9 mouse cellular contexts compared by ENCODE assay signal in genomic region chr1:134771353-134771752, GRCm38 (mm10).
DNase-seq lines count a peak whose midpoint lies in the region; ATAC-seq and TF ChIP-seq lines count a peak whose summit lies in the region.
"Had no signal": no experiment of that assay in that cellular context is flagged by ENCODE, and none has a peak within 500 bp of the region (broad histone marks: within the 10 kb centered on the region; RNA-seq: fewer than 3 reads in every experiment).

No protein-coding gene starts in this region.

- H3K9me3 ChIP-seq in kidney, postnatal 0 days (replicated peaks; ENCODE audit: low read length) = no peaks in the 10 kb centered on the region
- H3K9me3 ChIP-seq in forebrain, embryonic 15.5 days = no peaks in the 10 kb centered on the region
- H3K9me3 ChIP-seq: megakaryocyte, embryonic 14.5 days had no signal

- no peak for TF ChIP-seq POLR2A in thymus, adult 2 months (IDR thresholded peaks at IDR 0.05; ENCODE audit: control insufficient read depth, extremely low read depth, insufficient read depth, low read length, poor library complexity)

- peak overlapping the region; percentile 38 for H3K27ac ChIP-seq in kidney, postnatal 0 days
- no peak overlapping the region for H3K27ac ChIP-seq in forebrain, embryonic 15.5 days (replicated peaks)
- no peak overlapping the region for H3K27ac ChIP-seq in thymus, adult 2 months (ENCODE audit: control insufficient read depth, insufficient read depth, low read length)

- H3K9ac ChIP-seq in kidney, postnatal 0 days (ENCODE audit: low read depth, low read length) = no peak overlapping the region
- no peak overlapping the region for H3K9ac ChIP-seq in forebrain, embryonic 15.5 days (replicated peaks)

- no peaks in the 10 kb centered on the region for H3K27me3 ChIP-seq in kidney, postnatal 0 days (ENCODE audit: insufficient read depth, low read length)
- no peaks in the 10 kb centered on the region for H3K27me3 ChIP-seq in forebrain, embryonic 15.5 days
- H3K27me3 ChIP-seq in thymus, adult 2 months (ENCODE audit: control insufficient read depth, insufficient read depth, low read length) = no peaks in the 10 kb centered on the region
- H3K27me3 ChIP-seq: megakaryocyte, embryonic 14.5 days had no signal

- H3K36me3 ChIP-seq in kidney, postnatal 0 days (ENCODE audit: insufficient read depth, low read length) = no peaks in the 10 kb centered on the region
- peaks cover 13% of the 10 kb centered on the region for H3K36me3 ChIP-seq in forebrain, embryonic 15.5 days
- H3K36me3 ChIP-seq in thymus, adult 2 months (ENCODE audit: control insufficient read depth, insufficient read depth, low read length) = peaks cover 14% of the 10 kb centered on the region

- 36% methylated on average over 6 of the region's 6 CpGs for WGBS in kidney, postnatal 0 days
- WGBS in forebrain, embryonic 15.5 days = 86% methylated on average over 6 of the region's 6 CpGs
- WGBS in thymus, adult 2 months = 53% methylated on average over 6 of the region's 6 CpGs

- no peak overlapping the region for H3K4me2 ChIP-seq in kidney, postnatal 0 days (ENCODE audit: low read length)
- H3K4me2 ChIP-seq in forebrain, embryonic 15.5 days (replicated peaks) = no peak overlapping the region

- peak; percentile 65; the same call in 1 of the 2 replicates for ATAC-seq in kidney, postnatal 0 days (replicated peaks; ENCODE audit: low FRiP score, low read depth)
- no peak for ATAC-seq in forebrain, embryonic 15.5 days (replicated peaks)

- no peak for TF ChIP-seq CTCF in kidney, postnatal 0 days (IDR thresholded peaks at IDR 0.05; ENCODE audit: low read depth)
- TF ChIP-seq CTCF in thymus, adult 2 months (IDR thresholded peaks at IDR 0.05; ENCODE audit: borderline replicate concordance, control insufficient read depth, extremely low read depth, insufficient read depth, low read length, poor library complexity) = no peak

- DNase-seq in right cerebral cortex, adult 18-20 months = peak; percentile 51
- no peak for DNase-seq in right cerebral cortex, postnatal 10 days (ENCODE audit: low spot score in 2 of 2)
- peak; percentile 83 for DNase-seq in gastrocnemius, postnatal 25 days
- peak; percentile 90 for DNase-seq in kidney, postnatal 0 days (ENCODE audit: low spot score)
- DNase-seq in telencephalon, adult 2 months (ENCODE audit: low read depth, low spot score) = peak; percentile 45
- DNase-seq in thymus, postnatal 14 days = no peak
- no peak for DNase-seq in thymus, adult 2 months

- H3K4me3 ChIP-seq in kidney, postnatal 0 days (replicated peaks; ENCODE audit: low read depth, low read length) = no peak overlapping the region
- no peak overlapping the region for H3K4me3 ChIP-seq in forebrain, embryonic 15.5 days
- no peak overlapping the region for H3K4me3 ChIP-seq in thymus, adult 2 months (ENCODE audit: control insufficient read depth, insufficient read depth, low read length)

- H3K4me1 ChIP-seq in kidney, postnatal 0 days (replicated peaks; ENCODE audit: insufficient read depth, low read length) = peaks cover 14% of the 10 kb centered on the region
- no peaks in the 10 kb centered on the region for H3K4me1 ChIP-seq in forebrain, embryonic 15.5 days
- H3K4me1 ChIP-seq in thymus, adult 2 months (replicated peaks; ENCODE audit: control insufficient read depth, insufficient read depth, low read length) = no peaks in the 10 kb centered on the region

Comparison
In these comparisons a context has a peak if more than half of its experiments do, and no peak if none do; other contexts are left out.
1. DNase-seq: peak in right cerebral cortex, adult 18-20 months (single experiment), gastrocnemius, postnatal 25 days (single experiment), kidney, postnatal 0 days (single experiment) and telencephalon, adult 2 months (single experiment); none in right cerebral cortex, postnatal 10 days (0 of 2), thymus, postnatal 14 days (single experiment) and thymus, adult 2 months (single experiment).